Mouse (Mus musculus) frontal cortex, postnatal 36 days (tissue): ENCODE data around the gene Cbfb.
A peak's percentile ranks its signal among the peaks of the same experiment; 100 is the strongest.
"Not testable (repeated sequence)": the region's sequence is repeated elsewhere in the genome, so short reads cannot be mapped to it uniquely, and the experiment has no call there.

Experiments used
- DNase-seq, 2 experiments: peaks; one replicate each; pipeline ENCODE4 v3.0.0; 2022; ENCODE audit warnings: low spot score in 2 of 2

Cbfb gene

GRCm38 (mm10) chr8:105170381-105171115 lies at the start of gene Cbfb:
TSS of gene Cbfb (plus strand) at chr8:105170674.
- DNase-seq, result peak; percentile 91 to 92

GRCm38 (mm10) chr8:105129864-105130263 lies 40.6 kb upstream of the Cbfb start:
- DNase-seq, result no peak

DNA sequence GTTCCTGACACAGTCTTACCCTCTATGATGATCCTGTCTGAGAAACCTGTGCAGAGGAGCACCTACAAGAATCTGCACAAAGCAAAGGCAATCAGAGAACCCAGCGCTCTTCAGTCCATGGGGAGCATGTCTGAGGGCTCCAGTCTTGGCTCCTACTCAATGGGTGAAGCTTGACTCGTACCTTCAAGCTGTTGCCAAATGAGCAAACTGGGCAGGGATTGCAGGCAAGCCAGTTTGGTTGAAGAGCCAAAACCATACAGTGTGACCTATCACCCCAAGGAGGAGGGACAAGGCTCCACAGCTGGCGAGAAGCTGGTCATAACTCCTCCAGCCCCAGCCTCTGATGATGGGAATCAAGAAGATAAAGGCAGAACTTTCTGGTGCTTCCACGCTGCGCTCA lies 39.0 kb upstream of the Cbfb start, which contains the start of gene Ces4a:
Ces4a (plus strand) TSS at position 292 of the 400 bp plus-strand sequence.
- no peak for DNase-seq

GRCm38 (mm10) chr8:105138423-105138822 lies 32.1 kb upstream of the Cbfb start:
- DNase-seq, result peak; percentile 49 to 50

GRCm38 (mm10) chr8:105142395-105142794 lies 28.1 kb upstream of the Cbfb start:
- no peak for DNase-seq

GRCm38 (mm10) chr8:105151654-105152053 lies 18.8 kb upstream of the Cbfb start:
- no peak for DNase-seq

GRCm38 (mm10) chr8:105152623-105153398 lies 17.7 kb upstream of the Cbfb start:
- peak; percentile 58 to 78 for DNase-seq

- no peak for DNase-seq
These were observed 16.2 kb upstream of the Cbfb start for GRCm38 (mm10) chr8:105154316-105154715.

DNA sequence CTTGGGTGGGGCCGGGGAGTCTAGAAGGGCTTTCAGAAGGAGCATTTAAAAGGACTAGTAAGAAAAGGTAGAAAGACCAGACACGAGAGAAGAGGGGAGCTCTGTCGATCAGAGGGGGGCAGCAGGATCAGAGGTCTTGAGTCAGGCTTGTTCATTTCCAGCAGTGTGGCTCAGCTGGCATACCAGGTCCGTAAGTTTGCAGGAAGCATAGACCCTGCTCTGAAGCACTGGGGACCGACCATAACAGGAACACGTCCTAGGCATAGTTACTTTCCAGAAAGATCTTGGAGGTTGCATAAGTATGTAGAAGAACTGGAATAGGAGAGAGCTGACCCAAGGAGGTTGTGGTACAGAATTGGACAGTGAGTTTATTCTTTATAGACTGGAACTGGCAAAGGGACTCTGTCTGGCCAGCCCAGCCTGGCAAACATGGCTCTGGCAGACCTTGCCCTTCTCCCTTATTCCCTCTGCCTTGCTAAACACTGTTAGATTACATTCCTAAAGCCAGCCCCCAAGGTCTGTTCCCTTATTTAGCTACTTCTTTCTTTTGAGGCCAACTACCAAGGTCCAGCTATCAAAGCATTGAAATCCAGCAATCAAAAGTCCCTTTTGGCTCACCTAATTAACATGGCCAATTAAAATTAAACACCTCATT lies 15.3 kb upstream of the Cbfb start:
- DNase-seq, result no peak

- DNase-seq, result peak in 1 of 2 experiments; percentile 20
These were observed 12.9 kb upstream of the Cbfb start for GRCm38 (mm10) chr8:105157555-105157954.

GRCm38 (mm10) chr8:105158084-105158483 lies 12.4 kb upstream of the Cbfb start:
- DNase-seq, result no peak

DNA sequence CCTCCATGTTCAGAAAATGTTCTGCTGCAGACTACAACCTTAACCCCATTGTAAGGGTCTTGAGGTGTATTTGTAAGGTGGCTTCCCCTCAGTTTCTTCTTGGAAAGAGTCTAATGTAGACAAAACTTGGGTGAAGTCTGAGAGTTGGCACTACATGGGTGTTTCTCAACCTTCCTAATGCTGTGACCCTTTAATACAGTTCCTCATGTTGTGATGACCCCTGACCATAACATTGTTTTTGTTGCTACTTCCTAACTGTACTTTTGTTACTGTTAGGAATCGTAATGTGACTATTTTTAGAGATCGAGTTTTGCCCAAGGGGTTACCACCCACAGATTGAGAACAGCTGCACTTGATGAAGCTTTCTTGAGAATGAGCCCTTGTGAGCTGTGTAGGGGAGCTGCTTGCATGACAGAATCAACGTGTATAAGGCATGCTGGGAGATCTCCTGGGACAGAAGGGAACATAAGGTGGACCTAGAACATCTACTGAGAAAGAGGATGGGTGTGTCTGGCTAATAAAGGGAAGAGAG lies 9.3 kb upstream of the Cbfb start:
- no peak for DNase-seq

GRCm38 (mm10) chr8:105164272-105164902 lies 6.1 kb upstream of the Cbfb start:
- DNase-seq, result no peak

DNA sequence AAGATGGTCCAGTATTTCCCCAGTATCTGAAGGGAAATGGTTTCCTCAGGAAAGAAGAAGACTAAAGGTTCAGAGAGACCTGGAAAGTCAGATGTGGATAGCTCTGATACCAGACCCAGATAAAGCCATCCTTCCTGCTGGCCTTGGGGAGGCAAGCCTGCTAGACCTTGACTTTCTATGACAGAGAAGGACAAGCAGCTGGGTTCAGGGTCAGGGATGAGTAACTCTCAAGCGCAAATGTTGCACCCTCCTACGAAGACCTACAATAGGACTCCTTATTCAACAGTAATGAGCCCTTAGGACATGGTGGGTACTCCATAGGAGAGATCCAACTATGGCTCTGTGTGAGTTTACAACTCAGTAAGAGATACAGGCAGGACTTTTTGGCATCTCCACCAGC lies 5.3 kb upstream of the Cbfb start:
- no peak for DNase-seq

DNA sequence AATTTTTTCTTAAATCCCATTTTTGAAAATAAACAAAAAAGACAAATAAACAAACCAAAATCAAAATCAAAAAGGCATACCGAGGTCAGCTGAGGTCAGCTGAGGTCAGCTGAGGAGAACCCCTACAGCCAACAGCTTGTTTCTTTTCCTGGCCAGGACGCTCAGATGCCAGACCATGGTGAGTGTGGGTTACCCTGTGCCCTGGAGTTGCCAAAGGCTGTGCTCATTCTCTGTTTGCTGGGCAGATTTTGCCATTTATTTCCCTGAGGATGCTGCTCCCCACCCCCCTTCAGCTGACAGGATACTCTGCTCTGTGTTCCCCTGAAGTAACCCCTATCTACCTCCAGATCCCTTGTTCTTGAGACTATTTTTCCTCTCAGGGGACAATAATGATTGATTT lies 3.4 kb upstream of the Cbfb start:
- DNase-seq, result no peak

DNA sequence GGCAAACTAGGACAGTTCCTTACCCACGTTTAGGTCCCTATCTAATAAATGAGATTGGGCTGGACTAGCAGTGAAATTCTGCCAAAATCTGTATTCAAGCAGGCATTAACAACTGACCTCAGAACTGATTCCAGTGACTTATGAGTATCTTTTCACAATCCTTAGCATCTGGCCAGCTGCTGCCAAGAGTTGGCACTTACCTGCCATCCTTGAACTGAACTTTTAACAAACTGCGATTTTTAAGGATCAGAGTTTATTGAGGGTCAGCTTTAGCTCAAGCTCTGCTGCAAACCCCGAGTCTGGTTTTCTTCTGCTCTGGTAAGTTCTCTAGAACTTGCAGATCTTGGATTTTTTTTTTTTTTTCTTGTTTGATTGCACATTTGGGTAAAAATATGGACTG lies 892 bp upstream of the Cbfb start:
- DNase-seq, result no peak

DNA sequence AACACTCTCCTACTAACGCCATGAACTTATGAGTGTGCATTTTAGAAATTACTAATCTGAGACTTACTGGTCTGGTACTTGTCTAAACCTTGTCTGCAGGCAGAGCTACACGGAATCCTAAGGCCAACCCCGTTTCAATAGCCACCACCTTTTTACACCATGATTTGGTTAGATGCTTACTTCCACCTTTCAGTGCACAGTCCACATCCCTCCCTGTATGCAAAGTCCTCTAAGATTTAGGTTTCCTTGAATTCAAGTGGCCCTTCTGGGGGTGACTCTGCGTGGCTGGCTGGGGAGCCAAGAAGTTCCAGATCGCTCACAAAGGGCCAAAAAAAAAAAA lies 463 bp upstream of the Cbfb start:
- no peak for DNase-seq

- DNase-seq, result peak; percentile 39 to 53
These were observed 885 bp downstream of the Cbfb start for GRCm38 (mm10) chr8:105171116-105172002.

DNA sequence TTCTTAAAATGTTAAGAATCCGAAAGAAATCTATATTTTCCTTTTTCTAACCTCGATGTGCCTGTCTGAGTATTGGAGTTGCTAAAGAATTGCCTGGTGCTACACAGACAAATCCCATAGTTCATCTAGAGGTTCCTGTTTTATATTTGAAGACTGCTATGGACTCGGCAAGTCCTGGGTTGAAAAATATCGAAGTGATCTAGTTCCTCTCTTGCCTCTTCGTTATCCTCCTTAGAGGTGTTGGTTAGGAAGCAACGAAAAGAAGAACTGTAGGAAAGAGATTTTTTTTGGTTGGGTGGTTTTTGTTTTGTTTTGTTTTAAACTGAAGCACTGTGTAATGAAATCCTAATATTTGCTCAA lies 1.5 kb downstream of the Cbfb start:
- no peak for DNase-seq

DNA sequence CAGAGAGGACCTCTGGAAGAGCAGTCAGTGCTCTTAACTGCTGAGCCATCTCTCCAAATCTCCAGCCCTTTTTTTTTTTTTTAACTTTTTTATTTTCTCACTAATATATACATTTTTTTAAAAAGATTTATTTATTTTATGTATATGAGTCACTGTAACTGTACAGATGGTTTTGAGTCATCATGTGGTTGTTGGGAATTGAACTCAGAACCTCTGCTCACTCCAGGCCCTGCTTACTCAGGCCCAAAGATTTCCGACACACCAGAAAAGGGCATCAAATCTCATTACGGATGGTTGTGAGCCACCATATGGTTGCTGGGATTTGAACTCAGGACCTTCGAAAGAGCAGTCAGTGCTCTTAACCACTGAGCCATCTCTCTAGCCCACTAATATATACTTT lies 4.8 kb downstream of the Cbfb start:
- not testable (repeated sequence) for DNase-seq

DNA sequence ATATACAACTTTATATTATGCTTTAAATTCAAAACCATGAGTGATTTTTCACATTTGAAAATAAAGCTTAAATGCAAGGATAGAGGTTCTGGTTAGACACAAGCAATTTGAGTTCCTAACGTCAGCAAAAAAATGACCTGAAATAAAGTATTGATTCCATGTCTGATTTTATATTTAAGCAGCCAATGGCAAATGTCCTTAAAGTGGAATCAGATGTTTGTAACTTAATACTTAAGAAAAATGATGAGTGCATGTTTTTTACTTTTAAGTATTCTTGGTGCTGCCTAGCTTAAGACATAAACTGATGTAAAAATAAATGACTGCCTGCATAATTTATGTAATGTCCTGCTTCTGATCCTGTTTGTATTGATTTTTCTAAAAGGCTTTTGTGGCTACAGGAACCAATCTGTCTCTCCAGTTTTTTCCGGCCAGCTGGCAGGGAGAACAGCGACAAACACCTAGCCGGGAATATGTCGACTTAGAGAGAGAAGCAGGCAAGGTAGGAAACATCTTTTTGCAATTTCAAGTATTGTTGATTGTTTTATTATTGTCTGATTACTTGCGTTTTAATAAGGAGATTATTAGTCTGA lies 7.8 kb downstream of the Cbfb start:
- no peak for DNase-seq
